Mouse (Mus musculus) bone marrow macrophage, adult 2 months (primary cell): ENCODE results near the gene Slc25a5.

Source experiments
- CTCF ChIP-seq: IDR thresholded peaks from 2 replicates; pipeline ENCODE4 v1.5.1; 2012; ENCODE audit warnings: low read depth, mild to moderate bottlenecking, low read length, moderate library complexity
- POLR2A ChIP-seq: IDR thresholded peaks from 2 replicates; pipeline ENCODE4 v1.6.1; 2012; ENCODE audit warnings: mild to moderate bottlenecking, low read depth, low read length, borderline replicate concordance

DNA sequence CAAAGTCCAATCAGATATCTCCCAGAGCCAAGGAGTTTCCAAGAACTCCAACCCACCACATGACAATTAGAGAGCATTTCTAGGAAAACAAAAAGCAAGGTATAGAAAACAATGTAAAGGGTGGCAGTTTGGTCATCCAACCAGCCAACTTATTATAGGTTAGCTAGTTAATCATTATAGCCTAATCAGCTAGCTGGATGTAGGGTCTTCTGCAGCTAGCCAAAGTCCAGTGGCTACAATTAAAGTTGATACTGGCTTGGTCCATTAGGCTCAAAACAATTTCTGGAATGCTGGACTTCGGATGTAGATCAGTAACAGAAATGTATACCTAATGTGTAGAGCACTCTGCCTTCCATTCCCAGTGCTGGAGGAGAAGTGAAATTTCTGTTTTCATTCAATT, 44.9 kb upstream of the Slc25a5 start:
- TF ChIP-seq CTCF: no peak
- TF ChIP-seq POLR2A: no peak
